Mouse (Mus musculus): ENCODE data around the gene Grin2b. TPM values are rescaled to one million over a fixed set of nuclear protein-coding genes. Genes with fewer than 3 reads are reported as not detected.

Grin2b gene
- polyA plus RNA-seq, 1 experiment from 2014 or later: 0.12 TPM

DNA sequence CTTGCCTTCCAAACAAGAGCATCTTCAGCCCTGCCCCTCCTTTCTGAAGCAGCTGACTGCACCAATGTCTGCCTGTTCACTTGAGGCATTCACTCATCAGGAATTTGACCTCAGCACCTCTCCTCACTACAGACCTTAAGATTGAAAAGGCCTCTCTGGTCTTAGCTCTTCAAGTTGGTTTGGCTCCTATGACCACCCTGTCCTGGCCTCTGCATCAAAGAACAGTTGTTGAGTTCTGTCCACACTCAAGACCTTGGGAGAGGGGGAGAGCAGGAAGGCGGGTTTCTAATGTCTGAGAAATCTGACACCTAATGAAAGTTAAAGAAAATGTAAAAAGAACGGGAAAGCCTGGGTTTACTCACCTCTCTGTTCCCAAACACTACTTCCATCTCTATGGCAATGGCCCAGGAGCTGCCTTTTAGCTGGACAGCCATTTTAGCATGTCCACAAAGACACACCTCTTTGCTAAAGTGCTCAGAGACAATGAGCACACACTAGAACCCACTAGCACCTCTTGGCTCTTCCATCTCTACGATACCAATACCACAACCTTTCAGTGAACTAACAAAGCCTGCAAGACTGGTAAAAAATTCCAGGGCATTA lies 202.5 kb downstream of the Grin2b start:
- Histone ChIP-seq H3K27ac (replicated peaks in 1 of 2; ENCODE audit: control insufficient read depth in 1 of 2, insufficient read depth in 1 of 2, low read depth in 2 of 2, low read length in 2 of 2) (no peak overlapping the region), H3K36me3 (ENCODE audit: control insufficient read depth, insufficient read depth, low read length) (no peaks in the 10 kb centered on the region), H3K4me1 (ENCODE audit: control insufficient read depth in 2 of 2, insufficient read depth in 2 of 2, low read length in 2 of 2) (no peaks in the 10 kb centered on the region), H3K4me2 (ENCODE audit: low read length) (no peak overlapping the region), H3K4me3 (ENCODE audit: control insufficient read depth in 1 of 2, insufficient read depth in 1 of 2, low read depth in 1 of 2, low read length in 2 of 2) (no peak overlapping the region), H3K27me3 (ENCODE audit: control insufficient read depth, insufficient read depth, low read length) (no peaks in the 10 kb centered on the region), H3K9me3 (ENCODE audit: control insufficient read depth, low read length) (no peaks in the 10 kb centered on the region), H3K9ac (ENCODE audit: low read length) (no peak overlapping the region)
- ATAC-seq (ENCODE audit: insufficient number of reproducible peaks, insufficient read depth, low FRiP score, low read depth): no peak
- WGBS: 65% methylated on average over 3 of the region's 3 CpGs

DNA sequence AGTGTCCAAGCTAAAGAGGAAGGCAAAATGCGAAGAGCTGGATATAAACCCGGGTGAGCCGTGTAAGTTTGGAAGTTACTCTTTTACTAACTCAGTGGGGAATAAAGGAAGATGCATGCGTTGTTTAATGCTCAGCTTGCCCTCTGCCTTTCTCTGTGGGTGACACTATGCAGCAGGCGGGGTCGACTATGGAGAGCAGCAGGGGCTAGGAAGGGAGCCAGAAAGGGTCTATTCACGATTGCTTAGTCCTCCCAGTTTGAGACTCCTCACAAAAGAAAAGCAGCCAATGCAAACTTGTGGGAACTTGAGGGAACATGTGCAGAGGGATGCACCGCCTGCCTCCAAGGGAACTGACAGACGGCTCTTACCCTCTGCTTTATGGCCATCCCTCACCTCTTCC lies 211.5 kb downstream of the Grin2b start:
- Histone ChIP-seq H3K27ac (replicated peaks in 1 of 2; ENCODE audit: control insufficient read depth in 1 of 2, insufficient read depth in 1 of 2, low read depth in 2 of 2, low read length in 2 of 2) (no peak overlapping the region), H3K4me1 (ENCODE audit: control insufficient read depth in 2 of 2, insufficient read depth in 2 of 2, low read length in 2 of 2) (no peaks in the 10 kb centered on the region), H3K4me3 (ENCODE audit: control insufficient read depth in 1 of 2, insufficient read depth in 1 of 2, low read depth in 1 of 2, low read length in 2 of 2) (no peak overlapping the region), H3K27me3 (ENCODE audit: control insufficient read depth, insufficient read depth, low read length) (no peaks in the 10 kb centered on the region), H3K36me3 (ENCODE audit: control insufficient read depth, insufficient read depth, low read length) (no peaks in the 10 kb centered on the region), H3K9me3 (ENCODE audit: control insufficient read depth, low read length) (no peaks in the 10 kb centered on the region; the same call in 1 of the 2 replicates), H3K9ac (ENCODE audit: low read length) (no peak overlapping the region), H3K4me2 (ENCODE audit: low read length) (no peak overlapping the region)
- 57% methylated on average over 9 of the region's 9 CpGs for WGBS
- ATAC-seq (ENCODE audit: insufficient number of reproducible peaks, insufficient read depth, low FRiP score, low read depth): no peak

DNA sequence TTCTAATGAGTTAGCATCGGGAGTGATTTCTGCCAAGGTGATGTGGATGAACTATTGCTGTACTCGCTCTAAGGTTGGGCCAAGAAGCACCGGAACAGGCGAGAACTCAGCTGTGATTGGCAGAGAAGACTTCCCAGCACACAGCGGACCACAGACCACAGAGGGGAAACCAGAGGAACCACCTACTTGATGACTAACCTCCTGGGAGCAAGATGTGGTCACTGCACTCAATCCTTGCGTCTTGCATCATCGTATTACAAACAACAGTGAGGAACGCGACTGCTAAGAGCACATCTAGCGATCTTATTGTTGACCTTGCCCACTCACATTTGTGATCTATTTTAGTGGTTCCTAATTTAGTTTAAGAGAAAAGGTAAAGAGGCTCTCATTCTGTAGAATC lies 213.7 kb downstream of the Grin2b start:
- Histone ChIP-seq H3K4me2 (ENCODE audit: low read length) (no peak overlapping the region), H3K36me3 (ENCODE audit: control insufficient read depth, insufficient read depth, low read length) (no peaks in the 10 kb centered on the region), H3K27ac (replicated peaks in 1 of 2; ENCODE audit: control insufficient read depth in 1 of 2, insufficient read depth in 1 of 2, low read depth in 2 of 2, low read length in 2 of 2) (no peak overlapping the region), H3K9ac (ENCODE audit: low read length) (no peak overlapping the region), H3K4me1 (ENCODE audit: control insufficient read depth in 2 of 2, insufficient read depth in 2 of 2, low read length in 2 of 2) (no peaks in the 10 kb centered on the region), H3K4me3 (ENCODE audit: control insufficient read depth in 1 of 2, insufficient read depth in 1 of 2, low read depth in 1 of 2, low read length in 2 of 2) (no peak overlapping the region), H3K9me3 (ENCODE audit: control insufficient read depth, low read length) (no peaks in the 10 kb centered on the region; the same call in 1 of the 2 replicates), H3K27me3 (ENCODE audit: control insufficient read depth, insufficient read depth, low read length) (no peaks in the 10 kb centered on the region)
- 86% methylated on average over 10 of the region's 10 CpGs for WGBS
- ATAC-seq (ENCODE audit: insufficient number of reproducible peaks, insufficient read depth, low FRiP score, low read depth): no peak

DNA sequence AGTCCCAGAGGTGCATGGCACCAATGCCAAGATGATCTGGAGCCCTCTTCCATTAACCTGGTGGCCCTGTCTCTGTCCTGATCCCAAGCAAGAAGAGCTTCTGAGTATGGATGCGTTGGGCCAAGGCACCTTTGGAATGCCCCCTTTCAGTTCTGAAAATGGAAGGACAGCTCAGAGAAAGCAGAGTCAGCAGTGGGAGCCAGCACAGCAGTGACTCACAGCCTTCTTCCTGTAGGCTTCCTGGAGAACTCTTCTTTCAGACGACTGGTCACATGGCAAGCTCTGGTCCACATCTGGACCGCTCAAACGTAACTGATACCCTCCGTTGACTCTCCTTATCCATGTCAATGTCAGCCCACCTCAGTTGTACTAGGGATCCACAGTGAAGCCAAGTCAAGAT lies 221.6 kb downstream of the Grin2b start:
- Histone ChIP-seq H3K36me3 (ENCODE audit: control insufficient read depth, insufficient read depth, low read length) (no peaks in the 10 kb centered on the region), H3K4me1 (ENCODE audit: control insufficient read depth in 2 of 2, insufficient read depth in 2 of 2, low read length in 2 of 2) (no peaks in the 10 kb centered on the region), H3K9me3 (ENCODE audit: control insufficient read depth, low read length) (no peaks in the 10 kb centered on the region), H3K27ac (replicated peaks in 1 of 2; ENCODE audit: control insufficient read depth in 1 of 2, insufficient read depth in 1 of 2, low read depth in 2 of 2, low read length in 2 of 2) (no peak overlapping the region), H3K4me2 (ENCODE audit: low read length) (no peak overlapping the region), H3K4me3 (ENCODE audit: control insufficient read depth in 1 of 2, insufficient read depth in 1 of 2, low read depth in 1 of 2, low read length in 2 of 2) (no peak overlapping the region), H3K9ac (ENCODE audit: low read length) (no peak overlapping the region), H3K27me3 (ENCODE audit: control insufficient read depth, insufficient read depth, low read length) (no peaks in the 10 kb centered on the region)
- WGBS: 69% methylated on average over 5 of the region's 5 CpGs
- no peak for ATAC-seq (ENCODE audit: insufficient number of reproducible peaks, insufficient read depth, low FRiP score, low read depth)

DNA sequence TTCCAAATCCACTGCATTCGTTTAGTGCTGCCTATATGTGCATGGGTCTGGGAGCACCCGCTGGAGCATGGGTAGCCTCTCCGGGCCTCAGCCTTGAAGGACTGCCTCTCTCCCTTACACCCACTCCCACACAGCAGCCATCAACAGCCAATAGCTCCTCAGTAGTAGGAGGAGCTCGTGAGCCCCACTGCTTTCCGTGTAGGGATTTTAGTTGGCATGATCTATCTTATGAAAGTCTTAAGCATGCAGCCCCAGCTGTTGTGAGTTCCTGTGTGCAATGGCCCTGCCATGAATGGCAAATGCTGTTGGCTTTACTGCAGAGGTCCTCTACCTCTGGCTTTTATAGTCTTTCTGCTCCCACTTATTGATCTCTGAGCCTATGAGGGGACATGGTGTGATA lies 227.8 kb downstream of the Grin2b start:
- Histone ChIP-seq H3K4me3 (ENCODE audit: control insufficient read depth in 1 of 2, insufficient read depth in 1 of 2, low read depth in 1 of 2, low read length in 2 of 2) (no peak overlapping the region), H3K9me3 (ENCODE audit: control insufficient read depth, low read length) (no peaks in the 10 kb centered on the region), H3K9ac (ENCODE audit: low read length) (no peak overlapping the region), H3K4me2 (ENCODE audit: low read length) (no peak overlapping the region), H3K27me3 (ENCODE audit: control insufficient read depth, insufficient read depth, low read length) (no peaks in the 10 kb centered on the region), H3K36me3 (ENCODE audit: control insufficient read depth, insufficient read depth, low read length) (no peaks in the 10 kb centered on the region), H3K27ac (replicated peaks in 1 of 2; ENCODE audit: control insufficient read depth in 1 of 2, insufficient read depth in 1 of 2, low read depth in 2 of 2, low read length in 2 of 2) (no peak overlapping the region), H3K4me1 (ENCODE audit: control insufficient read depth in 2 of 2, insufficient read depth in 2 of 2, low read length in 2 of 2) (no peaks in the 10 kb centered on the region)
- WGBS: 78% methylated on average over 5 of the region's 5 CpGs
- no peak for ATAC-seq (ENCODE audit: insufficient number of reproducible peaks, insufficient read depth, low FRiP score, low read depth)

DNA sequence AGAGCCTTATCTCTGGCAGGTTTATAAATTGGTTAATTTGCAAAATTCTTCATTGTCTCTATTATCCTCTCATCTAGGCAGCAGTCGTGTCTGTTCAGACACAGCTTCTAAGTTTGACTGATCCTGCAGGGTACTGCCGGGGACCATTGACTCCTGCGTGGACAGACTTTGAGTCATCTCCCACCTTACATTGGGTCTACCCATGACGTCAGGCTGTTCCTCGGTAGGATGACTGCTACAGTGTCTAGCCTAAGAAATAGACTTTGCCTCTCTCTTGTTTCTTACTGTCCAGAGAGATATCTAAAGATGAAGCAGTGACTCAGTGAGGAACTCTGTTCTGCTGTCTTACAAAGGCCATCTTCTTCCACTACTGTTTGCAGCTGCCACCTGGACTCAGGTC lies 229.0 kb downstream of the Grin2b start:
- H3K27ac ChIP-seq (replicated peaks in 1 of 2; ENCODE audit: control insufficient read depth in 1 of 2, insufficient read depth in 1 of 2, low read depth in 2 of 2, low read length in 2 of 2): no peak overlapping the region
- H3K9me3 ChIP-seq (ENCODE audit: control insufficient read depth, low read length): no peaks in the 10 kb centered on the region
- H3K4me2 ChIP-seq (ENCODE audit: low read length): no peak overlapping the region
- 83% methylated on average over 5 of the region's 5 CpGs for WGBS
- no peaks in the 10 kb centered on the region for H3K27me3 ChIP-seq (ENCODE audit: control insufficient read depth, insufficient read depth, low read length)
- no peaks in the 10 kb centered on the region for H3K36me3 ChIP-seq (ENCODE audit: control insufficient read depth, insufficient read depth, low read length)
- no peak overlapping the region for H3K9ac ChIP-seq (ENCODE audit: low read length)
- H3K4me1 ChIP-seq (ENCODE audit: control insufficient read depth in 2 of 2, insufficient read depth in 2 of 2, low read length in 2 of 2): no peaks in the 10 kb centered on the region
- H3K4me3 ChIP-seq (ENCODE audit: control insufficient read depth in 1 of 2, insufficient read depth in 1 of 2, low read depth in 1 of 2, low read length in 2 of 2): no peak overlapping the region
- no peak for ATAC-seq (ENCODE audit: insufficient number of reproducible peaks, insufficient read depth, low FRiP score, low read depth)

DNA sequence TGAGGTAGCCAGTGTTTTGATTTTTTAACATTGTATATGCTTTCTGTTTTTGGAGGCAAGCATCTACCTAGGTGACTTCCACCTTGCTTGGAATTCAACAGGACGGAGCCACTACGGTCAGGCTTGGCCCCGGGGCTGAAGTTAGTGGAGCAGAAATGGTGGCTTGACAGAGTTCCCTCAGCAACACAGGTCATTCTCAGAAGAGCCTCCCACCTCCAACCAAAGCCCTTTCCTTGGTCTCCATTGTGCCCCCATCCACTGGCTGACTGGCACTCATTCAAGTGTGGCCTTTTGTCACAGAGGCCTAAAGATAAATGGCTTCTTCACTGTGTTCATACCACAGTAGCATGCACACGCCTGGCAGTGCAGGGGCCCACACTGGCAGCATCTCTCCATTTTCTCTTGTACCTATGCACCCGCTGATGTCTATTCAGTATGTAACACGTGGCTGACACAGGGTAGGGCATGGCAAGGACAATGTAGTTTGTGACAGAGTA lies 230.1 kb downstream of the Grin2b start:
- H3K36me3 ChIP-seq (ENCODE audit: control insufficient read depth, insufficient read depth, low read length): no peaks in the 10 kb centered on the region
- no peak overlapping the region for H3K4me3 ChIP-seq (ENCODE audit: control insufficient read depth in 1 of 2, insufficient read depth in 1 of 2, low read depth in 1 of 2, low read length in 2 of 2)
- no peak overlapping the region for H3K4me2 ChIP-seq (ENCODE audit: low read length)
- H3K9me3 ChIP-seq (ENCODE audit: control insufficient read depth, low read length): no peaks in the 10 kb centered on the region
- no peaks in the 10 kb centered on the region for H3K4me1 ChIP-seq (ENCODE audit: control insufficient read depth in 2 of 2, insufficient read depth in 2 of 2, low read length in 2 of 2)
- ATAC-seq (ENCODE audit: insufficient number of reproducible peaks, insufficient read depth, low FRiP score, low read depth): no peak
- H3K9ac ChIP-seq (ENCODE audit: low read length): no peak overlapping the region
- H3K27me3 ChIP-seq (ENCODE audit: control insufficient read depth, insufficient read depth, low read length): no peaks in the 10 kb centered on the region
- WGBS: 79% methylated on average over 6 of the region's 6 CpGs
- no peak overlapping the region for H3K27ac ChIP-seq (replicated peaks in 1 of 2; ENCODE audit: control insufficient read depth in 1 of 2, insufficient read depth in 1 of 2, low read depth in 2 of 2, low read length in 2 of 2)

DNA sequence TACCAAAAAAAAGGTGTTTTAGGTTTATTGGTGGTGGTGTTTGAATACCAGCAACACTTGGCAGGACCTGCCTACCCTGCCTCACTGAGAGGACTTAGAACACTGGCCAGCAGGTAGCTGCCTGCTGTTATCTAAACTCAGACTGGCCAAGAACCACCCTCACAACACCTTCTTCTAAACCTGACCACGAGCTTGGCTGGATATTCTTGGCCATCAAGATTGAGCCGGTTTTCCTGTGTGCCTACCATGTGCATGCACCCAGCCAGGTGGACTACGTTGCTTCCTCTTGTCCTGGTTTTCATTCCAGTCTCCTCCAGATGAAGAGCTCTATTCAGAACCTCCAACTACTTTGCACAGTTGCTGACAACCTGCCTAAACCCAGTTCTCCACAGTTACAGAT lies 240.4 kb downstream of the Grin2b start:
- Histone ChIP-seq H3K4me2 (ENCODE audit: low read length) (no peak overlapping the region), H3K9me3 (ENCODE audit: control insufficient read depth, low read length) (no peaks in the 10 kb centered on the region), H3K4me1 (ENCODE audit: control insufficient read depth in 2 of 2, insufficient read depth in 2 of 2, low read length in 2 of 2) (no peaks in the 10 kb centered on the region), H3K27me3 (ENCODE audit: control insufficient read depth, insufficient read depth, low read length) (no peaks in the 10 kb centered on the region), H3K36me3 (ENCODE audit: control insufficient read depth, insufficient read depth, low read length) (no peaks in the 10 kb centered on the region), H3K4me3 (ENCODE audit: control insufficient read depth in 1 of 2, insufficient read depth in 1 of 2, low read depth in 1 of 2, low read length in 2 of 2) (no peak overlapping the region), H3K9ac (ENCODE audit: low read length) (no peak overlapping the region), H3K27ac (replicated peaks in 1 of 2; ENCODE audit: control insufficient read depth in 1 of 2, insufficient read depth in 1 of 2, low read depth in 2 of 2, low read length in 2 of 2) (no peak overlapping the region)
- 76% methylated on average over 3 of the region's 3 CpGs for WGBS
- no peak for ATAC-seq (ENCODE audit: insufficient number of reproducible peaks, insufficient read depth, low FRiP score, low read depth)
